Mouse (Mus musculus) embryonic facial prominence, embryonic 11.5 days (tissue): ENCODE data around the gene Aftph. TPM values are rescaled to one million over a fixed set of nuclear protein-coding genes. Genes with fewer than 3 reads are reported as not detected.
"Not testable (repeated sequence)": the region's sequence is repeated elsewhere in the genome, so short reads cannot be mapped to it uniquely, and the experiment has no call there.

Experiments used
- ATAC-seq: fragments of 200-750 bp; cut with Nextera tagmentation; replicated peaks from 2 replicates; pipeline ENCODE4 v1.8.0; 2017; ENCODE audit warnings: low read depth; ENCODE audit not compliant: insufficient number of reproducible peaks, low FRiP score, low TSS enrichment
- DNase-seq: peaks from one replicate; pipeline ENCODE4 v3.0.0-alpha.2; 2015; ENCODE audit warnings: low spot score
- H3K27ac ChIP-seq: fragments of 300-500 bp; sonication (generic); replicated peaks from 2 replicates; pipeline ENCODE4 v1.5.1; 2014; ENCODE audit warnings: mild to moderate bottlenecking, low read depth, low read length, control low read depth
- H3K27me3 ChIP-seq: fragments of 300-500 bp; sonication (generic); 2 replicates; pipeline ENCODE4 v1.6.1; 2014; ENCODE audit warnings: mild to moderate bottlenecking, low read length, moderate library complexity, mixed read lengths; ENCODE audit not compliant: control insufficient read depth, insufficient read depth
- H3K36me3 ChIP-seq: fragments of 300-500 bp; sonication (generic); replicated peaks from 2 replicates; pipeline ENCODE4 v1.6.1; 2014; ENCODE audit warnings: low read depth, mild to moderate bottlenecking, low read length, moderate library complexity, mixed read lengths; ENCODE audit not compliant: control insufficient read depth, insufficient read depth
- H3K4me1 ChIP-seq: fragments of 300-500 bp; sonication (generic); 2 replicates; pipeline ENCODE4 v1.6.1; 2014; ENCODE audit warnings: low read length, mixed read lengths; ENCODE audit not compliant: control insufficient read depth, insufficient read depth
- H3K4me2 ChIP-seq: fragments of 300-500 bp; sonication (generic); 2 replicates; pipeline ENCODE4 v1.6.1; 2014; ENCODE audit warnings: low read depth, mild to moderate bottlenecking, control low read depth, low read length, moderate library complexity
- H3K4me3 ChIP-seq: fragments of 300-500 bp; sonication (generic); 2 replicates; pipeline ENCODE4 v1.5.1; 2014; ENCODE audit warnings: low read depth, low read length, control low read depth
- H3K9ac ChIP-seq: fragments of 300-500 bp; sonication (generic); replicated peaks from 2 replicates; pipeline ENCODE4 v1.6.1; 2014; ENCODE audit warnings: mild to moderate bottlenecking, control low read depth, low read length
- H3K9me3 ChIP-seq: fragments of 300-500 bp; sonication (generic); replicated peaks from 2 replicates; pipeline ENCODE4 v1.6.1; 2016; ENCODE audit warnings: mild to moderate bottlenecking, low read length, inconsistent platforms, mixed read lengths; ENCODE audit not compliant: control insufficient read depth
- WGBS: fragments of 180-500 bp; shearing (Covaris S2); extraction: QIAGEN DNeasy Blood & Tissue Kit; methylation state at CpG from one replicate; pipeline ENCODE4 v1.1.7; 2014; 5-methylcytosine and 5-hydroxymethylcytosine counted together
- polyA plus RNA-seq: library from polyadenylated mRNA; unstranded; fragments of >200 nt; fragmentation: Nextera tagmentation; extraction: Ambion mirVana; gene quantifications from 2 replicates; pipeline ENCODE4 v1.2.1, GENCODE M21; 2014

Aftph gene
- polyA plus RNA-seq, 1 experiment from 2014 or later = 21.4 TPM

GRCm38 (mm10) chr11:20780312-20780711 lies 38.9 kb upstream of the Aftph start:
- 87% methylated on average over 4 of the region's 4 CpGs for WGBS
- ATAC-seq (no peak), DNase-seq (no peak)
- H3K36me3 ChIP-seq = no peaks in the 10 kb centered on the region
- no peak overlapping the region for H3K4me3 ChIP-seq
- H3K4me2 ChIP-seq = no peak overlapping the region
- H3K9ac ChIP-seq = no peak overlapping the region
- H3K27me3 ChIP-seq = no peaks in the 10 kb centered on the region
- no peaks in the 10 kb centered on the region for H3K4me1 ChIP-seq
- H3K9me3 ChIP-seq = no peaks in the 10 kb centered on the region
- H3K27ac ChIP-seq = no peak overlapping the region

- Histone ChIP-seq H3K27me3 (no peaks in the 10 kb centered on the region), H3K4me1 (no peaks in the 10 kb centered on the region), H3K9ac (no peak overlapping the region), H3K4me3 (no peak overlapping the region), H3K9me3 (no peaks in the 10 kb centered on the region), H3K27ac (no peak overlapping the region), H3K4me2 (no peak overlapping the region), H3K36me3 (no peaks in the 10 kb centered on the region)
- DNase-seq = no peak
- WGBS = 78% methylated on average over 3 of the region's 3 CpGs
- no peak for ATAC-seq
These were observed 37.6 kb upstream of the Aftph start for GRCm38 (mm10) chr11:20778861-20779563.

GRCm38 (mm10) chr11:20778298-20778697 lies 36.9 kb upstream of the Aftph start:
- 88% methylated on average over 1 of the region's 1 CpGs for WGBS

GRCm38 (mm10) chr11:20776668-20777067 lies 35.3 kb upstream of the Aftph start:
- Histone ChIP-seq H3K9ac (no peak overlapping the region), H3K4me3 (no peak overlapping the region), H3K9me3 (no peaks in the 10 kb centered on the region), H3K27ac (no peak overlapping the region), H3K27me3 (no peaks in the 10 kb centered on the region), H3K4me2 (no peak overlapping the region), H3K36me3 (no peaks in the 10 kb centered on the region), H3K4me1 (no peaks in the 10 kb centered on the region)
- ATAC-seq (no peak), DNase-seq (no peak)

More at GRCm38 (mm10) chr11:20778298-20778697, 36.9 kb upstream of the Aftph start:
- Histone ChIP-seq H3K27ac (no peak overlapping the region), H3K4me3 (no peak overlapping the region), H3K36me3 (no peaks in the 10 kb centered on the region), H3K9ac (no peak overlapping the region), H3K4me2 (no peak overlapping the region), H3K27me3 (no peaks in the 10 kb centered on the region), H3K4me1 (no peaks in the 10 kb centered on the region), H3K9me3 (no peaks in the 10 kb centered on the region)
- ATAC-seq (no peak), DNase-seq (no peak)

- H3K27ac ChIP-seq = no peak overlapping the region
- no peaks in the 10 kb centered on the region for H3K9me3 ChIP-seq
- DNase-seq (no peak), ATAC-seq (no peak)
- H3K4me3 ChIP-seq = no peak overlapping the region
- no peaks in the 10 kb centered on the region for H3K36me3 ChIP-seq
- no peaks in the 10 kb centered on the region for H3K4me1 ChIP-seq
- H3K27me3 ChIP-seq = no peaks in the 10 kb centered on the region
- 63% methylated on average over 1 of the region's 1 CpGs for WGBS
- no peak overlapping the region for H3K9ac ChIP-seq
- no peak overlapping the region for H3K4me2 ChIP-seq
These were observed 31.3 kb upstream of the Aftph start for GRCm38 (mm10) chr11:20772642-20773041.

GRCm38 (mm10) chr11:20771827-20772226 lies 30.4 kb upstream of the Aftph start:
- not testable (repeated sequence) for H3K27me3 ChIP-seq, H3K9me3 ChIP-seq, H3K9ac ChIP-seq, H3K27ac ChIP-seq, ATAC-seq, H3K4me2 ChIP-seq, H3K4me3 ChIP-seq, H3K36me3 ChIP-seq, DNase-seq, H3K4me1 ChIP-seq
- 82% methylated on average over 9 of the region's 9 CpGs for WGBS

- H3K4me2 ChIP-seq, H3K36me3 ChIP-seq, DNase-seq, H3K9ac ChIP-seq, H3K27me3 ChIP-seq, H3K4me1 ChIP-seq, ATAC-seq, H3K9me3 ChIP-seq, H3K4me3 ChIP-seq, H3K27ac ChIP-seq: not testable (repeated sequence)
- WGBS = 90% methylated on average over 10 of the region's 10 CpGs
These were observed 20.6 kb upstream of the Aftph start for GRCm38 (mm10) chr11:20761984-20762383.

GRCm38 (mm10) chr11:20750573-20750972 lies 9.2 kb upstream of the Aftph start:
- no peaks in the 10 kb centered on the region for H3K27me3 ChIP-seq
- no peak for ATAC-seq
- no peak overlapping the region for H3K4me2 ChIP-seq
- no peak for DNase-seq
- no peak overlapping the region for H3K4me3 ChIP-seq
- no peak overlapping the region for H3K9ac ChIP-seq
- no peaks in the 10 kb centered on the region for H3K4me1 ChIP-seq
- no peak overlapping the region for H3K27ac ChIP-seq
- 84% methylated on average over 2 of the region's 2 CpGs for WGBS
- no peaks in the 10 kb centered on the region for H3K9me3 ChIP-seq
- no peaks in the 10 kb centered on the region for H3K36me3 ChIP-seq
